Mouse (Mus musculus) brain, embryonic 18.5 days (tissue): ENCODE results near the gene Oasl1.

Source experiments
- DNase-seq: peaks from one replicate; pipeline ENCODE4 v3.0.0-alpha.2; 2012; ENCODE audit warnings: low read depth, low spot score

Oasl1 gene

DNA sequence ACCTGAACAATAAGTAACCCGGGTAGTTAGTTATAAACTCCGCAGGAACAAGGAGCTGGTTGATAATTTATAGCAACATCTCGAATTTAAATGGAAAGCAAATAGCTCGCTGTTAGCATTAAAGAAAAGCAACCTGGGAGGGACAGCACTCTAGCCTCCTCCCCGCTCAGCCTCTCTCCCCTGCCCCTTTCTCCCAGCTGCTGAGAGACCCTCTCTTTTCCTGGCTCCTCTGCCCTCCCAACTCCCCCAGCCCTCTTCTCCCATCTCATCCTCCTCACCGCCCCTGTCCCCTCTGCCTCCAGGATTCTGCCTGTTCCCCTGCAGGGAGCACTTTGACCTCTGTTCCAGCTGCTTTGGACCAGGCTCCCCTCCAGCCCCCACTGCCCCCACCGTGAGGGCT is 45.6 kb downstream of the Oasl1 start:
- DNase-seq: no peak

DNA sequence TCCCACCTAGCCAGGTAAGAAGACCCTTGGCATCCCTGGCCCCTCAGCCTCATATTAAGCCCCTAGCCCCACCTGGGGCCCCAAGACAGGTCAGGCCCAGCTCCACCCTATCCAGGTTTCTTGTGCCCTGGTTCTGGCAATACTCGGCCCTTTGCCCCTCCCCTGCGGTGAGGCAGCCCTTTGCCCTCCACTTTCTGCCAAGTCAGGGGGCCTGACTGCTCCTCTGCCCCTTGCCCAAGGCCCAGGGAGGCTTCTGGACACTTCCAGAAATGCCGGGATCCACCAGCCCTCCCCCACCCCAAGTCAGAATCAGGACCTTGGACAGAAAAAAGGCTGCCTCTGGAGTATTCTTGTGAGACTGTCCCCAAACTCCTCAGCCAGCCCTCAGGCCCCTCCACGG is 46.0 kb downstream of the Oasl1 start:
- no peak for DNase-seq

GRCm38 (mm10) chr5:114969609-114970215 is 46.7 kb downstream of the Oasl1 start:
- DNase-seq: no peak

GRCm38 (mm10) chr5:114970824-114971227 is 47.8 kb downstream of the Oasl1 start, which contains the start of gene Hnf1a:
TSS of gene Hnf1a (minus strand) at chr5:114971094.
- DNase-seq: no peak

DNA sequence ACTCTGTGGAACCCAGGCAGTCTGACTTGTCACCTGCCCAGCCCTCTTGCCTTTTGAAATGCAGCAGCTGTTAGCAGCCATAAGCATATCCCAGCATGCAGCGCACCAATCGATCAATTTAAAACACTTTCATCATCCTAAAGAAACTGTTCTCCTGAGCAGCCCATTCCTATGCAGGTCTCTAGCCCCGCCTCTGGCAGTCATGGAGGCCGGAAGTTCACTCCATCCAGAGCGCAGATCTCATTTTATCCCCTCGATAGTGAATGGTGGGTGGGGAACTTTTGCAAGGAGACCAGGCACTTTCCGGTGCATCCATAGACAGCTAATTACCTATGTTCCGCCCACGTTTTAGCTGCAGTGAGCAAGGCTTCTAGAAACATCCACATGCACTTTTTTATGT is 49.2 kb downstream of the Oasl1 start:
- DNase-seq: no peak

DNA sequence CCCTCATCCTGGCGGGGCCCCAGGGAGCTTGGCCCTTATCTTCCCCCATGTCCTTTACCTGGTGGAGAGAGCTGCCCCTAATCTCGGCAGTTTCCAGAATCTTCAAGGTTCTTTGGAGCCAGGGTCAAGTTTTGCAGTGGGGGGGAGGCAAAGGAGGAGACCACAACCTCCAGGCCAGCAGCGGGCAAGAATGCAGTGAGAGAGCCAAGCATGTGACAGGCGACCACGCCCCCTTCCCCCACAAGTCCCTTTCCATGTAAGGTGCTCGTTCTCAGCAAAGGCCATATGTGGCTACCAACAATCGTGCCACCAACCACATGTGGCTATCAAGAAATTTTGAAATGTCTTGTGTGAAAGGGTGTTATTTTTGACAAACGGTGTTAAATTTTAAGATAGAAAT is 50.1 kb downstream of the Oasl1 start:
- DNase-seq: no peak

DNA sequence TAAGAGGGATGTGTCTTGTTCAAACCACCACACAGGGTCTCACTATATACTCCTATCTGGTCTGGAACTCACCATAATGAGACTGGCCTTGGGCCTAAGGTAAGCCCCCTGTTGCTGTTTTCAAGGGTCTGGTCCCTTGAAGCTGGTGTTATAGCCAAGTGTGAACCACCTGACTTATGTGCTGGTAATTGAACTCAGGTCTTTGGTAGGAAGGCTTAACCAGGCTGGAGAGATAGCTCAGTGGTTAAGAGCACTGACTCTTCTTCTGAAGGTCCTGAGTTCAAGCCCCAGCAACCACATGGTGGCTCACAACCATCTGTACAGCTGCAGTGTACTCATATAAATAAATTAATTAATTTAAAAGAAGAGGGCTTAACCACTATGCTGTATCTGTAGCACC is 53.9 kb downstream of the Oasl1 start:
- DNase-seq: no peak

GRCm38 (mm10) chr5:114978473-114978872 is 55.4 kb downstream of the Oasl1 start:
- DNase-seq: no peak

DNA sequence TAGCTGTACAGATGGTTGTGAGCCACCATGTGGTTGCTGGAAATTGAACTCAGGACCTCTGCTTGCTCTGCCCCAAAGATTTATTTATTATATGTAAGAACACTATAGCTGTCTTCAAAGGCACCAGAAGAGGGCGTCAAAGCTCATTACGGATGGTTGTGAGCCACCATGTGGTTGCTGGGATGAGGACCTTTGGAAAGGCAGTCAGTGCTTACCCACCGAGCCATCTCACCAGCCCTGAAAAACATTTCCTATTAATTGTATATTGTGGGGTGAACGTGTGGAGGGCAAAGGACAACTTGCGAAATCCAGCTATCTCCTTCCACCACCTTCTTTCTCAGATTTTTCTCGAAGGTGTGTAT is 55.8 kb downstream of the Oasl1 start:
- DNase-seq: no peak

DNA sequence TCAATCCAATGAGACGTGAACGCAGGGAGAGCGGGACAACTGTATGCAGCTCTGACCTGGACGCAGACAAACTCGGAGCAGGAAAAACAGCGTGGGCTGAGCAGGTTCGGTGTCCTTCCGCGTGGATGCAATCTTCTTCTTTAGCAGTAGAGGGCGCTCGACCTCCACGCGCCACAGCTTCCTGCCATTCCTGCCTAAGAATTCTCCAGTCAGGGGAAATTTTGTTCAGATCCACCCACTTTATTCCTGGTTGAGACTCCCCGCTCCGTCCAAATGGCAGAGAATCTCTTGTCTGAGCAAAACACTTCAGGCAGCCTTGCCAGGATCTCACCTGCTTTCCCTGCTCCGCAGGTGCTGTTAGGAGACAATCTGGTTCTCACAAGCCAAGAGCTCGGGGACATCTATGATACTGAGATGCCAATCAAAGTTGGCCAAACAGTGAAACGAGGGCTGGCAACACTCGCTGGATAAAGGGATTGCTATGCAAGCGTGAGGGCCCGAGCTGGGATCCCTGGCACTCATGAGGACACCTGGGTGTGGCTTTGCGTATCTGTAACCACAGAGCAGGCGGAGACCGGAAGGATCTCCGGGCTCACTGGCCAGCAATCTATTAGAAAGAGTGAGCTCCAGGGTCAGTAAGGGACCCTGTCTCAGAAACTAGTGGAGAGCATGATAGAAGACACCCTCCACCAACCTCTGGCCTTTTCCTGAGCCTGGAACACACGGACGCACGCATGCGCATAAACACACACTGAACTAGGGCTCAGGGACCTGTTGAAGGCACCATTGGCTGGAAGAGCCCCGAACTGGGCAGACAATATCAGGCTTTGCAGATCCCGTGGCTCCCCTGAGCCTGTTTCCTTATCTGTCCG is 56.4 kb downstream of the Oasl1 start:
- peak; percentile 51 for DNase-seq

DNA sequence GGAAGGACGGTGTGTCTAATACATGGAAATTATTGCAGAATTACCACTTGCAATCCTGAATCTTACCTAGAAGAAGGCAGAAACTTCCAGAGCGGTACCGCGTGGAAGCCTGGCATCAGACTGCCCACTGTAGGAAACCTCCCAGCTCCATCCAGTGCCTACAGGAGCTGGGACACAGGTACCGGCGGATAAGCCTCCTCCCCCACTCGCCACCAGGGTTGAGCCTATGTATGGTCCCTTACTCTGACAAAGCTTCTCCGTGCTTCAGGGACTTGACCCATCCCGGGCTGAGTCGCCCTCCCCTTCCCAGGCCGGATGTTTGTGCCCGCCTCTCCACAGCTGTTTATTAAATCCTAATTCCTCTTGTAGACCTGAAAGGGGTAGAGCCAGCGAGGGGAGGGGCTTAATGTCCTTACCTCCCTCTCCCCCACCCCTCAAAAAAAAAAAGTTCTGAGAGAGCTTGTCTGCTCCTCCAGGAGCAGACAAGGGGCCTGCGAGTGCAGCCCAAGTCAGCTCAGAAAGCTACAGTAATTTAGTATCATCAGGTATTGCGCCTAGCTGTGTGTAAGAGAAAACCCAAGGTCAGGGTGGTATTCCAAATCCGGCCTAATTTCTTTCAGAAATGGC is 57.2 kb downstream of the Oasl1 start:
- no peak for DNase-seq

GRCm38 (mm10) chr5:114982001-114982400 is 59.0 kb downstream of the Oasl1 start:
- no peak for DNase-seq

GRCm38 (mm10) chr5:114985074-114985473 is 62.0 kb downstream of the Oasl1 start:
- no peak for DNase-seq
